Mouse (Mus musculus) G1E (cell line): Measurements from ENCODE around the gene Nrg3.

Experiments
- CTCF ChIP-seq: IDR thresholded peaks from 2 replicates; pipeline ENCODE4 v1.5.1; 2012; ENCODE audit warnings: low read depth, low read length, inconsistent platforms, mixed read lengths
- GATA1 ChIP-seq: IDR thresholded peaks from 2 replicates; pipeline ENCODE4 v1.6.1; 2012; ENCODE audit warnings: borderline replicate concordance, low read length, inconsistent platforms, mixed read lengths
- TAL1 ChIP-seq: conservative IDR thresholded peaks from 2 replicates; pipeline ENCODE4 v1.6.1; 2012; ENCODE audit warnings: low read depth, low read length, inconsistent platforms, mixed read lengths

DNA sequence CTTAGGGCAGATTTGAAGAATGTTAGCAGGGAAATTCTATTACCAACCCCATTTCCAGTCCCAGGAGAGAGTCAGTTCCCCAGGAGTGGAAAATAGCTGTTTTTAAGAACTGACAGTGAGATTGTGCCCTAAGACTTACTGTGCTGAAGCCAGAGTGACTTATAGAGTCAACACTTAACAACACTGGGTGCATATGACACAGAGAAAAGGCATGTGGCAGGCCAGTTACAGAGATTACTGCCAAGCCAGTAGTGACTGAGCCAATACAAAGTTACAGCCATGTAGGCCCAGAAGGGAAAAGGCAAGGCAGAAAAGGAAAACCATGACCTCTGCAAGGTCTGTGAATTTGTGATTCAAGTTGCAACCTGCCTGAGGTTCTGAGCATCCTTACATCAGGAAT is 1098.2 kb downstream of the Nrg3 start:
- TF ChIP-seq GATA1 (no peak), CTCF (no peak), TAL1 (no peak)
